Mouse (Mus musculus) embryonic fibroblast, embryonic 13.5 days (primary cell): ENCODE data around the gene Majin.

Experiments used
- CTCF ChIP-seq: IDR thresholded peaks from 2 replicates; pipeline ENCODE4 v1.5.1; 2011; ENCODE audit warnings: mild to moderate bottlenecking, control low read depth, low read length, moderate library complexity, borderline replicate concordance; ENCODE audit not compliant: insufficient read depth
- POLR2A ChIP-seq: IDR thresholded peaks from 2 replicates; pipeline ENCODE4 v1.6.1; 2011; ENCODE audit warnings: low read depth, mild to moderate bottlenecking, control low read depth, low read length, moderate library complexity

DNA sequence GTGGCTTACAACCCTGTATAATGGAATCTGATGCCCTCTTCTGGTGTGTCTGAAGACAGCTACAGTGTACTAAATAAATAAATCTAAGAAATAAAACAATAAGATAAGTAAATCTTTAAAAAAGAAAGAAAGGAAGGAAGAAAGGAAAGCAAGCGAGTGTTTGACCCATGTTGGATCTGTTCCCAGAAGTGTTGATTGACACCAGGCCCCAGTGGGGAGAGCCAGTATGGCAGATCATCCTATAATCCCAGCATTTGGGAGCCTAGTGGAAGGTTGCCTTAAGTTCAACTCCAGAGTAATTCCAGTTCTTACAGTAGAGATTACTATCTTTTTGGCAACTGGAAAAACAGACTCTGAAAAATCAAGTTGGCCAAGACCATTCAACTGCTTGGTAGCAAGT is 61.6 kb downstream of the Majin start:
- TF ChIP-seq CTCF (no peak), POLR2A (no peak)
